Mouse (Mus musculus) layer of hippocampus, adult 2 months (tissue): ENCODE data around the gene Tjp2. TPM values are rescaled to one million over a fixed set of nuclear protein-coding genes. Genes with fewer than 3 reads are reported as not detected.
A peak's percentile ranks its signal among the peaks of the same experiment; 100 is the strongest.
"Not testable (repeated sequence)": the region's sequence is repeated elsewhere in the genome, so short reads cannot be mapped to it uniquely, and the experiment has no call there.

Source experiments
- DNase-seq, 2 experiments: peaks; one replicate each; pipeline ENCODE4 v3.0.0; 2022; ENCODE audit warnings: low spot score in 2 of 2
- H3K27ac ChIP-seq: fragments of 200-600 bp; 2 replicates; pipeline ENCODE4 v1.8.1; 2022
- H3K4me3 ChIP-seq: fragments of 200-600 bp; 2 replicates; pipeline ENCODE4 v1.8.1; 2022; ENCODE audit warnings: mild to moderate bottlenecking
- CTCF ChIP-seq: fragments of 200-600 bp; conservative IDR thresholded peaks from 2 replicates; pipeline ENCODE4 v1.8.1; 2022; ENCODE audit warnings: antibody characterized with exemption, mild to moderate bottlenecking, moderate library complexity
- total RNA-seq, 2 experiments: library from RNA; stranded (reverse); gene quantifications; 2 replicates each; pipeline ENCODE4 v1.2.3; 2021

Gene Tjp2
- total RNA-seq, 2 experiments from 2014 or later = 17.6 to 20.3 TPM

DNA sequence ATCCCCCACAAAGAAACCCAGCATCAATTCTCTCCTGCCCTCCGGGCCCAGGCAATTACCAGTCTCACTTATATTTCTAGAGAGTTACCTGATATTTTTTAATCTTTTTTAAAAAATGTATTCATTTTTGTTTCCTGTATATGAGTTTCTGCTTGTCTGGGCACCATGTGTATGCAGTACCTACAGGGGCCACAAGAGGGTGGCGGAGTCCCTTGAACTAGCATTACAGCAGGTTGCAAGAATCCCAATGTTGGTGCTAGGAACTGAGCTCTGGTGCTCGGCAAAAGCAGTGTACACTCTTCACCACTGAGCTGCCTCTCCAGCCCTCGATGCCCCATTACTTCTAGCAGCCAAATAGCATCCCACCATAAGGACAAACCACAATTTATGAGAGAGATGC, 30.6 kb downstream of the Tjp2 start:
- Histone ChIP-seq H3K27ac (no peak overlapping the region), H3K4me3 (no peak overlapping the region)
- TF ChIP-seq CTCF = peak; percentile 67
- DNase-seq = no peak

DNA sequence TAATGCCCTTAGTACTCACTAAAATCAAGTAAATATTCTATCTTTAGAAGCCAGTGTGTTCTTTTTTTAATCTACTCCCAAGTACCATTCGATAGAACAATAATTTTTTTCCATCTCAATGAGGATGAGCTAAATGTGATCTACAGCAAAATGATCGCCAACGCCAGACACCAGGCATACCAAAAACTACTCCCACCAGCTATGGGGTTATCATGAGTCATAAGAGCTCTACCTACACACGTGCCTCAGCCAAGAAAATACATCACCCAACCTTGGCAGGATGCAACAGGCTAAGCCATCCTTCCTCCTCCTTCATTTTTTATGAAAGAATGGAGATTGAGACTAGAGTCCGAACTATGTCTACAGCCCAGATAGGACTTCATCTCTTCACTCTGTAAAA, 31.9 kb downstream of the Tjp2 start:
- no peak for DNase-seq
- Histone ChIP-seq H3K4me3 (no peak overlapping the region), H3K27ac (no peak overlapping the region)
- TF ChIP-seq CTCF = no peak

DNA sequence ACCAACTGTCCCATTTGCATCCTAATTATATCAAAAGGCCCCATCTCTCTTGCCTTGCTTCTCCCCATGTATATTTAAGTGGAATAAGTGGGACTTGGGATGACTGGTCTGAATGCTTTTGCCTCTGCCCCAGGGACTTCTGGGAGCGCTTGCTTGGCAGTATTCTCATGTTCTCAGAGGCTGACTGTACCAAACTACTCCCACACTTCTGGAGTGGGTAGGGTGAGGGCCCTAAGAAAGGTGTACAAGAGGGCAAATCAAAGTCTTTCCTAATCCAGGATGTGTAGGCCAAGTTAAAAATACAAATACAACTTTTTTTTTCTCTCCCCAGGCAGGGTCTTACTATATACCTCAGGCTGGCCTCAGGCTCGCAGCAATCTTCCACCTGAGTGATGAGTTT, 37.0 kb downstream of the Tjp2 start:
- H3K27ac ChIP-seq = no peak overlapping the region
- no peak overlapping the region for H3K4me3 ChIP-seq
- TF ChIP-seq CTCF = no peak
- DNase-seq = no peak

DNA sequence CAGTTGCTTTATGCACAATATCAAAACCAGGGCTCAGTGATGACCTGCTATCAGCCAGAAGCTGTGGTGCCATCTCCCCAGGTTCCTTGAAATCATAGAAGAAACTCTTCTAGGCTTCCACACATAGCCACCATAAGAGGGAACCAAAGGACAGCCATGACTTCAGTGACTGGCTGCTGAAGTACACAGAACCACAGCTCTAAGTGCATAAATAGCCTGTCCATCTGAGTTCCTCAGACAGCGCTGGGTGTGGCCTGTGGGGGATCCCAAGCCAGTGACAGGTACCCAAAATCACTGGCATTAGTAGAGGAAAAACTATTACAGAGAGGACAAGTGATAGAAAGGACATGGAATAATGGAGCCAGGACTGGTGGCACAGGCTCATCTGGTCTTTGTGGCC, 37.5 kb downstream of the Tjp2 start:
- peak; percentile 44 for TF ChIP-seq CTCF
- H3K4me3 ChIP-seq, H3K27ac ChIP-seq, DNase-seq: not testable (repeated sequence)

DNA sequence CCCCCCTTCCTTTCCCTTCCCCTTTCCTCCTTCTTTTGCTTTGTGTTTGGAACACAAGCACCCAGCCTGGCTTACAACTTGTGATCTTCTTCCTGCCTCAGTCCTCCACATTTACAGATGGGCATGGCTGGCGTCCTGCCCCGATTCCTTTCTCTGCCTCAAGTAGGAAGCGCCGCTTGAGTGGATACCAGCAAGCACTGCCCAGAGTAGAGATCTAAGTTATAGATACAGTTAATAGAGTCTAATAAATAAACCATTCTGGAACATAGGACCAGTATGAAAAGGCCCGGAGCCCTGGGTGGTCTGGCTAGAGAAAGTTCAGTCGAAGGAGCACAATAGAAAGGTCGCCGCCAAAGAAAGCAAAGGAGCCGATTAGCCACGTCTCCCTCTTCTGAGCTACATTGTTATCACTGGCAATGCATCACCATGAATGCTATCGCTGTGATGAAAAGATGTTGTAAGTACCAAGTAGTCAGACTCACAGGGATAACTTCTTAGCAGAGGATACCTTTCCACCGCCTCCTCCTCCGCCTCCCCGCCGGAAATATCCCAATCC, 41.1 kb downstream of the Tjp2 start:
- H3K27ac ChIP-seq = no peak overlapping the region
- no peak for DNase-seq
- no peak overlapping the region for H3K4me3 ChIP-seq
- no peak for TF ChIP-seq CTCF

DNA sequence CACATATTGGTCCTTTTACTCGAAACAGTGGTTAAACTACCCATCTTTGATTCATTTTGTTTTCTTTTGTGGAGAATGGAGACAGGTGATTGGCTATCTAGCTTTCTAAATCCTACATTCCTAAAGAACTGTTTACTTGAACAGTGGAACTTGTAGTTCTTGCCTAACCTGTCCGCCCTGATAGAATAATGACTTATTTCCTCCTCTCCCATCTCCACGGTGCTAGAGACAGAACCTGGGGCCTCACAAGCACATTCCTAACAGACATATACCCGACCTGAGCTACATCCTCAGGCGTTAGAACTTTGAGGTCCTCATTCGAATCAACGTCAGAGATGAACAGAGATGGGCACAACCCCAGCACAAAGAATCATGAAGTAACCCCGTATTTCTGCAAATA, 44.4 kb downstream of the Tjp2 start:
- TF ChIP-seq CTCF = no peak
- Histone ChIP-seq H3K4me3 (no peak overlapping the region), H3K27ac (no peak overlapping the region)
- no peak for DNase-seq

DNA sequence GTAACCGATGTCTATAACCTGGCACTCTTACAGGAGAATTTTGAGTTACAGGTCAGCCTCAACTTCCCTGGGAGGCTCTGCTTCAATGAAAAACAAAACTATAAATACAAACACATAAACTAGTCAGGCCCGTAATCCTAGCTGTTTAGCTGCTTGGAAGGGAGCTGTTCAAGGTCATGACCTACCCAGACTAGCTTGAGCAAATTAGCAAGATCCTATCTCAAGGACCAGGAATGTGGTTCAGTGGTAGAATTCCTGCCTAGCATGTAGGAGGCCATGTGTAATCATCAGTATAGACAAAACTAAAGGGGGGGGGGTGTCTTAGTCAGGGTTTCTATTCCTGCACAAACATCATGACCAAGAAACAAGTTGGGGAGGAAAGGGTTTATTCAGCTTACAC, 46.7 kb downstream of the Tjp2 start:
- TF ChIP-seq CTCF = no peak
- no peak for DNase-seq

DNA sequence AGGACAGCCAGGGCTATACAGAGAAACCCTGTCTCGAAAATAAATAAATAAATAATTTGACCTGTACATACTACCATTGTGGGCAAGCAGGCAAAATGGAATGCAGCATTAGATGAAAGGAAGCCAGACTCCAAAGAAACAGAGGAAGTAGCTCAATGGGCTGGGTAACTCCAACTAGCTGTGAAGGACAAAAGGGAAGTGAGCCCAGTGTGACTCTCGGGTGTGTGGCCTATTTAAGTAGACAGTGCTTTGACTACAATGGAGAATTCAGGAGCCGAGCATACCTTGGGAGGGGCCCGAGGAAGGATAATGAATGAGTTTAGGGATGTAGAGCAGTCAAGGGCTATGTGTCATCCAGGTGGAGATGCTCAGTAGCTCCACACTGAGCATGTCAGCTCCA, 48.1 kb downstream of the Tjp2 start:
- no peak overlapping the region for H3K4me3 ChIP-seq
- no peak overlapping the region for H3K27ac ChIP-seq
- no peak for DNase-seq
- TF ChIP-seq CTCF = no peak

More for the DNA sequence above, 46.7 kb downstream of the Tjp2 start:
- no peak overlapping the region for H3K27ac ChIP-seq
- no peak overlapping the region for H3K4me3 ChIP-seq

DNA sequence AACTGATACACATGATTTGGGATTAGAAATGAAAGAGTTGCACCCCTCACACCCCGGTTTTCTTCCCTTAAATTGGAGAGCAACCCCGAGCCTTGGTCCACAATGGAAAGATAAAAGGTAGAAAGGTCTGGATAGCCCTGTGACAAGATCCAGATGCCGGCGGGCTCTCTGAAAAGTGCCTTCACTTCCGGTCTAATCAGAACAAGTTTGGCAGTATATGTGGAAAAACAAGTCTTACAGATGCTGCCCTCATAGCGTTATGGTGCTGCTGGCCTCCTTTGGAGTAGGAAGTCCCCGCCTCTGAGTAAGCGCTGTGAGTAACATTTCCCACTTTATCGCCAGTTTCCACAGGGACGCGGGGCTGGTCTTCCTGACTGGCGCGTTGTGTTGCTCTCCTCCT, 49.9 kb downstream of the Tjp2 start:
- Histone ChIP-seq H3K27ac (peak overlapping the region; percentile 89), H3K4me3 (peak overlapping the region; percentile 60)
- no peak for DNase-seq
- no peak for TF ChIP-seq CTCF

DNA sequence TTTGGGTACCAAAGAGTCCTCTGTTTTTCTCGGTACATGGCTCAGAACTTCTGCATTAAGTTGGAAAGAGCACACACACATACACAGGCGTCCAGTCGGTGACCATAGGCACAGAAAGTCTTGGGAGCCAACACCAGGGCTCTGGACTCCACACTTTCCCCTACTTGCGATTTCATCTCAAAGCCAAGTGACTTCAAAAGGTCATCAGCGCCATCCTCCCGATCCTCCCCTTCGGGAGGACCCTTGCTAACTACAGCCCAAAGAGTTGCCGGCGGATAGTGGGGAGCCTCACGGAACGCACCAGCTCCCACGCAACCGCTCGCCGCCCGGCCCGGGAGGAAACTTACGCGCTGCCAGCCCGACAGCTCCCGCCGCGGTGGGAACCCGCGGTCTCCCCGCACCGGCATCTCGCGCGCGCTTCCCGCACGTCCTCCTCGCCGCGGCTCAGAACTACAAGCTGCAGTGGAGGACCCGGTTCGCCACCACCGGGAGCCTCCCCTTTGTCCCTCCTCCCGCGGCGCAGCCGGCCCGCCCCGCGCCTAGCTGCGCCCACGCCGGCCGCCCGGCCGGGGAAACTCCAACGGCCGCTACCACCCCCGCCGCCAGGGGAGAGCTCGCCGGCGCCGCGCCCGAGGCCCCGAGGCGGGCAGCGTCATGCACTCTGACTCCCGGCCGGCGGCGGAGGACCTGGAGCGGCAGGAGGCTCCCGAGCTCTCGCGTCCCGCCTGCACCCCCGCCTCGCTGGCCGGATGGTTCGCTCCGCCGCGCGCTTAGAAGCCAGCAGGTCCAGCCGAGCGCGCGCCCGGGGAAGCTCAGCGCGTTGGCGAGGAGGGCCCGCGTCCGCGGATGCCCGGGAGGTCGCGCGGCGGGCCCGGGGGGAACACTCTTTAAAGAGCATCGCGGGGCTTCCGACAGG, 51.0 kb downstream of the Tjp2 start:
- DNase-seq = peak; percentile 85 to 90
- peak overlapping the region; percentile 89 for H3K27ac ChIP-seq
- H3K4me3 ChIP-seq = peak overlapping the region; percentile 60
- TF ChIP-seq CTCF = peak; percentile 60

DNA sequence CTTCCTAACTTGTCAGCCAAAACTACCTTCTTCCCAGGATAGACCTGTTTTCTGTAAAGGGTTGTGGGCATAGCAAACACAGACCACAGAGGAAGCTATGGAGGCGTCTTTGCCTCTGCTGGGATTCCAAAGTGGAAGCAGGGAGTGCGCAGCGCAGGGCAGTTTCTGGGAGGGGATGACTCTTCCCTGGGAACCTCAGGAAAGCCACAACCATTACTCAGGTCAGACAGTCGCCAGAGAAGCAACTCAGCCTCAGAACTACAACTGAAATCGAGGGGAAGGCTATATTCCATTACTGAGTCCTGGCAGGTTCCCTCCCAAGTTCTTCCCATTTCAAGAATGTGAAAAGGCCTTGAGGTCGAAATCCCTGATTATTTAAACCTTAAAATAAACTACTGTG, 51.8 kb downstream of the Tjp2 start:
- Histone ChIP-seq H3K4me3 (peak overlapping the region; percentile 60), H3K27ac (peak overlapping the region; percentile 89)
- DNase-seq = no peak
- TF ChIP-seq CTCF = no peak

DNA sequence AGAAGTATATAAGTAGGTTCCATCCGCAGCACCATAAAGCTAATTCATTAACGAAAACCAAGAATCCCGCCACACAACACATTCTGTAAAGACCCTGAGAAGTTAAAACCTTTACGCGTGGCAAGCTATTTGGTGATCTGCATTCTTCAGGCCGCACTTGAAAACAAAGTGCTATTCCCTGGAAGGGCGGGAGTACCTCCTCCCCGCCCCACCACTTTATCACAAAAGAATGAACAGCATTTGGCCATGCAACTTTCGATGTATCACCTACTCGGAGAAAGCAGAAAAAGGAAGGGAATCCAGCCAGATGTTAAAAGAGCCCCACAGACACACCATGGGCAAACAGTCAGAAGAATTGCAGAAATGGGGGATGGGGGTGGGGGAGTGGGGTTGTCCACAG, 56.3 kb downstream of the Tjp2 start:
- no peak for TF ChIP-seq CTCF
- no peak overlapping the region for H3K4me3 ChIP-seq
- DNase-seq = no peak

DNA sequence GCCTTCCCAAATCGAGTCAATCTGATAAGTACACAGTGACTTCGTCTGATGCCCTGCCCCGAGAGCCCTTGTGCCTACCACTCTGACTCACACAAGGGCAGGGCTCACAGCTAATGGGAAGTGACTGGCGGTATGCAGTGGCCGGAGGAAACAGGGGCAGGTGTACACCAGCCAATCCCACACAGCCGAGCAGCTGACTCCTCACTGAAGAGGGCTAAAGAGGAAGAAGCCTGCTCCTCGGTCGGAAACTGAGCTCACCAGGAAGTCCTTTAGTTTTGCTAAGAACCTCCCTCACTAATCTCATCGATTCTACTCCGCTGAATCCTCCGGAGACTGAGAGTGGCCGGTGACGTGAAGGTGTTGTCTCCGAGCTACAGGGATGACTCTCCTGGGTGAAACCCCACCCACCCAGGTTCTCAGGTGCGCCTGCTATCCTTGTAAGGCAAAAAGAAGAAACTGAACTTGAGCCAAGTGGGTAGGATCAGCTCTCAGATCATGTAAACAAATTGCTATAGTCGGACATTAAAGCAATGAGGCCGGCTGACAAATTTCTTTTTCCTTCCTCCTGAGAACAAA, 58.2 kb downstream of the Tjp2 start:
- DNase-seq = no peak

More for the DNA sequence above, 56.3 kb downstream of the Tjp2 start:
- H3K27ac ChIP-seq = no peak overlapping the region

DNA sequence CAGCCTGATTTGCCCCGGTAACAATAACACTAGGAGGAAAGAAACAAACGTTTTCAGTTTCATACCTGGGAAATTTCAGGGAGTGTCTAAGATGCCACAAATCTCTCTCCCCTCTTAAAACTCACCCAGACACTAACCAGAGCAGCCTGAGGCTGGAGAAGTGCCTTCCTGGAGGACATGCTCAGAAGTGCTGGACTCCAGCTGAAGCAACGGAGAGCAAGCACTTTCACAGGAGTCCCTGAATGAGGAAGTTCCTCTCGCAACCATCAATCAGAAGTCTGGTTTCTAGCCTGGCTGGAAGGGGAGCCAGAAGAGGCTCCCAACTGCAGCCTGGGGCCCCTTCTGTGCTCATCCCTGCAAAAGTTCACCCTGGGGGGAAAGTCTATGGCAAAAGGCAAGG, 60.9 kb downstream of the Tjp2 start:
- no peak for TF ChIP-seq CTCF
- peak overlapping the region; percentile 23; the same call in 1 of the 2 replicates for H3K27ac ChIP-seq
- no peak for DNase-seq
- no peak overlapping the region for H3K4me3 ChIP-seq

More for the DNA sequence above, 58.2 kb downstream of the Tjp2 start:
- TF ChIP-seq CTCF = no peak
- H3K27ac ChIP-seq = peak overlapping the region; percentile 78
- H3K4me3 ChIP-seq = no peak overlapping the region; the same call in 1 of the 2 replicates
